Mouse (Mus musculus) hindlimb bud, embryonic 11.5 days (tissue): Measurements from ENCODE around the gene Olfr523.

Source experiments
- DNase-seq: peaks from one replicate; pipeline ENCODE4 v3.0.0-alpha.2; 2012; ENCODE audit warnings: low read depth, low spot score; ENCODE audit errors: extremely low spot score

The Olfr523 gene

DNA sequence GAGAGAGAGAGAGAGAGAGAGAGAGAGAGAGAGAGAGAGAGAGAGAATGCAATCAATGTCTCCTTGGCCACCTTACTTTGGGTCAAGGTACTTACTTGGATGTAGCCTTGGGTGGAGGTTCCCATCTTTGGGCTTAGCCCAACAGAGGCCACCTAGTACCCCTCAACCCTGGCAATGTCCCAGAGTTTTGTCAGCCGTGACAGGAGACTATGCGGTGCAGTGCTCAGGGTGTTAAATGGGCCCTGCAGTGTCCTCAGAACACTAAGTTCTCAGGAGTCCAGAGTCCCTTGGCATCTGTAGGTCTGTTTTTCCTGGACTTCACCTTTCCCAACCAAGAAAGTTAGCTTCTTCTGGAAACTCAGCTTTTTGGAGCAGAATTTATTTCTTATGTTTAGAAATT is 6.2 kb downstream of the Olfr523 start:
- no peak for DNase-seq

DNA sequence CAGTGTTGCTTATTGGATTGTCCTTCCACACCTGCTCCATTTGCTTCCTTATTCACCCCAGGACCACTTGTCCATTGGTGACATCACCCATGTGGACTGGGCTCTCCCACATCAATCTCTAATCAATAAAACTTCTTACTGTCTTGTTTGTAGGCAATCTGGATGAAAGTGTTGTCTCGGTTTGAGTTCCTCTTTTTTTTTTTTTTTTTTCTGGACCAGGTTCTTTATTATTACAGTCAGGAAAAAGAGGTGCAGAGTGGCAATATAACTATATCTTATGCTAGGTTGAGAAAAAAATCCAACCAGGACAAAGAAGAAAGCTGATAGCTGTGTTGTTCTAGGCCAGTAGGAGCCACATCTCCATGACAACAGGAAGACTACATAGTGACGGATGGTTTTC is 7.7 kb downstream of the Olfr523 start:
- no peak for DNase-seq

DNA sequence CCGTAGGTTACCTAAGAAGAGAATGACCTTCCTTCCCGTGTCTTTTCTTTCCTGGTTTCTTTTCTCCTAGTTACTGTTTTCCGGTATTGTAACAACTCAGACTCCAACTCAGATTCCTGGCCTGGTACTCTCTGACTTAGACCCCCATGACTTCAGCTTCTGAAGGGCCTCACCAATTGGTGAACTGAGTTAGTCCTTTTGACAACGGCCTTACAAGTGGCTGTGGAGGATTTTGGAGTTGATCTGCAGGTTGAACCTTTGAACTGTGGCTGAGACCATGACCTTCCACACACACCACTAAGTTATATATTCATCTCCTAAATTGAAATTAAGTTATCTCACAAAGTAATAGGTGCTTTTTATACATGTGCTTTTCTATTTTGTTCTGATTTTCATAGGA is 11.2 kb downstream of the Olfr523 start:
- no peak for DNase-seq

DNA sequence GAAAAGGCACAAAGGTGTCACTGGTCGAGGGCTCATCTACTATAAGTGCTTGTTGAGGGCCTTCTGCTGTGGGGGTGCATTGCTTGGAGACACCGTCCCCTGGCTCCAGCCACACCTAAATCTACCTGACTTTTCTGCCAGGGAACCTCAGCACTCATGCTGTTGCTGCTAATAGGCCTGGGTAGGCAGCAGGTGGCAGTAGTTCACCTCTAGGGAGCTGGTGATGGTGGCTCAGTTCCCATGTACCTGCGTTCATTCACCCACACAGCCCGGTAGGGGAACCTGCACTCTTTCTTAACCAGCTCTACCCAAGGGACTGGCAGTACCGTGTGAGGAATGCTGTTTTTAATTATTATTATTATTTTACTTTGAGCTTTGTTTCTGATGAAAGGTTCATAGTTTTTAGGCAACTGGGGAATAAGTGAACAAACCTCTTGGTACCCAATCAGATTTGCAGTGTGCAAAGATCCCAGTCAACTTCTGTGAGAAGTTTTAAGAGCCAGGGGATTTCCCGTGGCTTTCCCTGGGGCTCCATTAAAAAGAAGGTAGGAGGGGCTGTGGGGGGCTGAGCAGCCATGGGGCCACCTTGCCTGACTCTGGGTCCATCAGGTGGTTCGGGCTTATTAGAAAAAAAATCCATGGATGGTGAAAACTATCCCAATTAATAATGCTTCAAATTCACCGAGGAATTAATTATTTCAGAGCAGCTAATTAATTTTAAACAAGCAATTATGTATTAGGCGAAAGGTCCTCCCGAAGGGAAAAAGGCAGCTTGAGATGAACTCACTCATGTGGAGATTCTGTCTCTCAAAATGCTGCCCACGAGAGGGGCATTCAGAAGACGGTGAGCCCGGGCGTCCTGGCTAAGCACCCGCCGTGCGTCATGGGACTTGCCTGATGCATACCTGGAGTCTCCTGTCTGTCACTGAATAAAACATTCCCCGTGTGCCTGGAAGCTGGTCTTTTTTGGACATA is 13.9 kb downstream of the Olfr523 start:
- no peak for DNase-seq

DNA sequence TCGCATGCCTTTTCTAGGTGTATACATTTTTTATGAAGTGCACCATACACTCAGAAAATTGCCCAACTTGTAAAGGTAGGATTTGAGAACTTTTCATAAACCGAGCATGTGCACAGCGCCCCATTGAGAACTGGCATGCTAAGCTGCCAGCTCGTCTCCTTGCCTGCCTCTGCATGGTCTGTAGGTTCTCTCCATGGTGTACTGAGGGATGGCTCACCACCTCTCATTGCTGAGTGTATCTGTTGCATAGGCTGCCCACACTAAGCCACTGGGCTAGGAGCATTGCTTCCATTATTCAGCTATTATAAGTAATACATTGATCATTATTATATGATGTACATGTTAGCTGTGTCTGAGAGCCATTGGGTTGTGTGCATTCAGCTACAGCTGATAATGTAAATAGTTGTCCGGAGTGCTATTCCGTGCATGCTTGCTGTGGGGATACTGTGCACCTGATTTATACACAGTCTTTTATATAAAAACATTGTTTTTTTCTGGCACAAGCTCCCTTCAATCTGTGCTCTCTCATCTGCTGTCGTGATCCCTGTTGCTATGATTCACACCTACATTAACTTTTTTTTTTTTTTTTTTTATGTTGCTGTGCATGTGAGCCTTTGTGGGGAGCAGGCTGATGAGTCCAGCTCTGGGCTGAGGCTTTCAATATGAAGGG is 14.8 kb downstream of the Olfr523 start:
- no peak for DNase-seq

DNA sequence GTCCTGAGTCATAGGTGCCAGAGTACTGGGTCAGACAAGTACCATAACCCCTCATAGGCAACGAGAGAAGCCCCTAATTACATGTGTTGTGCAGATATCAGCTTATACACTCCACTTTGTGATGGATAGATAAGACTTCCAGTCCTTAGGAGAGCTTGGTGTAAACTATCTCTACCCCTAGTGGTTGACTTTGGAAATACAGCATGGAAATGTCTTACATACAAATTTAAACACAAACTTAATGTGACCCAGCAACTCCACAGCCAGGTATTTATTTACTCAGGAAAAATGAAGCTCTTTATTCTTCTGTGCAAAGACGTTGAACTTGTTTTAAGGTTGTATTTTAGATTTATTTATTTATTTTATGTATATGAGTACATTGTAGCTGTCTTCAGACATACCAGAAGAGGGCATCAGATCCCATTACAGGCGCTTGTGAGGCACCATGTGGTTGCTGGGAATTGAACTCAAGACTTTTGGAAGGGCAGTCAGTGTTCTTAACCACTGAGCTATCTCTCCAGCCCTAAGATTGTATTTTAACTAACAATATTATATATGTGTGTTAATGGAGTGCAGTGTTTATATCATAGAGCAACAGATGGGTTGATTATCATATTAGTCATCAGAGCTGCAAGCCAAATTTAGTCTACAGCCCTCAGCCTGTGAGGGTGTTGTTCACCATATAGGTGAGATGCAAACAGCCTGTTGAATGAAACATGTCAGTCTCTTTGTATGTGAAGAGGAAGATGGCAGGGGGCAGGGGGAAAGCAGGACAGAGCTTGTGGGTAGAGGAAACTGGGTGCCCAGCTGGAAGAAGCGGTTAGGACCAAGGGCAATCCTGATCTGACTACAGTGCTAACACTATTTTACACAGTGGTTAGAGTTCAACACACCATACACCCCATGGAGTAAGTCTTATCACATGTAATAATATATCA is 15.6 kb downstream of the Olfr523 start:
- peak; percentile 26 for DNase-seq

DNA sequence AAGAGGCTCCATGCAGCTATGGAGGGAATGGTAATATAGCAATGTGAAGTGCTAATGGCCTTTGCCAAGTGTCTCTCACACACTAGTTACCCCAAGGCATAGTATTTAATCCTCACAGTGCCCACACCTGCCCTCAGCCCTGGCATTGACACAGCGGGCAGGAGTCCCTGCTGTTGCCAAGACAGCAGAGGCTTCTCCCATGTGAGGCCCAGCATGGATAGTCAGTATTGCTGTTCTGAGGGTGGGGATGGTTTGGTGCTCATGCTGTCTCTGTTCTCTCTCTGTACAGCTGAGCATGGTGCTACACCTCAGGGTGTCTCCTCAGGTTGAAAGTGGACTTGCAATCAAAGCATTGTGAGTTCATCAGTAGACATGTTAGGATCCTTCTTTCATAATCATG is 17.4 kb downstream of the Olfr523 start:
- DNase-seq = no peak

DNA sequence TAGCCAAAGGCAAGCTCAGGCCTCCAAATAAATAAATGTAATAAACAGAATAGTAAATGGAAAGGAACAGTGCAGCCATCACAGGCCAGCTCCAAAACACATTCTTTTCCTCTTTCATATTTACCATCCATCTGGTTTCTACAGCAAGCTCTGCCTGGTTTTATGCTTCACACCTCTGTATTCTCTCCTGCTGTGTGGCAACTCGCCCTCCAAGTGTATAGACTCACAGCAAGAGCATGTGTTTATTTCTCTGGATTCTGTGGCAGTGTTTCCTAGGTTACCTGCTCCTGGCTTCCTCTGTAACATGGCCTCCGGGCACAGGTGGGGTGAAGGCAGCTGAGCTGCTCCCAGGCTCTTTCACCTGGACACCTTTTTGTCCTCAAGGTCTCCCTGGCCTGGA is 19.4 kb downstream of the Olfr523 start:
- DNase-seq = no peak

DNA sequence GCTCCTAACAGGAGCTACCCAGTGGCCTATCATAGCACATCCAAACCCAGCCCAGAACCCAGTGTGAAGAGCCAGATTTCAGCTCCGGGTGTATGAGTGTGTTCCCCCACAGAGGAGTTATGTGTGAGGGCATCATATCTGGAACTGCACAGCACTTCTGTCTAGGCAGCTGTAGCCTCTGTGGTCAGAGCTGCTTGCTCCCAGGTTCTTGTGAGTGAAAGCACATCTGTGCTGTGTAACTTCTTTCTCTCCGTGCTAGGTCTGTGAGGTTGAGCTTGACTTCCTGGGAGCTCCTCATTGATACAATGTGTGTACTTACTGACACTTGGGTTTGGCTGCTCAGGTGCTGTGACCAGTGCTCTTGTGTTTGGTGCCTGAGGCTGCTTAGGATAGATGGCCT is 19.8 kb downstream of the Olfr523 start:
- no peak for DNase-seq

DNA sequence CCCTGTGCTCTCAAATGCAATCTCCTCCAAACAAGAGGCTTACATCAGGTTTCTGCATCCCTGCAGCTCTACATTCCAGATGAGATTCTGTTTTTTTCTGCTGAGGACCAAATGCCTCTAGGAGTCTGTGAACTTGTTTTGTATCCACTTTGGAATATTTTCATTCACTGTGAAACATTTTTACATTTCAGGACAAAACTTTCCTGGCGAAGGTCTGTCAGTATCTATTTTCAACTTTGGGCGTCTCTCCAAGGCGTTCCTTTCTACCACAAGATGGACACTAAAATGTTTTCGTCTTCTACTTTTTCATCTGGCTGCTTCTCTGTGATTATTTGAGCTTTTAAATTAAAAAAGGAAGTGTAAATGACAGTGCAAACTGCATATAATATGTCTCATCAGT is 21.0 kb downstream of the Olfr523 start:
- DNase-seq = no peak

DNA sequence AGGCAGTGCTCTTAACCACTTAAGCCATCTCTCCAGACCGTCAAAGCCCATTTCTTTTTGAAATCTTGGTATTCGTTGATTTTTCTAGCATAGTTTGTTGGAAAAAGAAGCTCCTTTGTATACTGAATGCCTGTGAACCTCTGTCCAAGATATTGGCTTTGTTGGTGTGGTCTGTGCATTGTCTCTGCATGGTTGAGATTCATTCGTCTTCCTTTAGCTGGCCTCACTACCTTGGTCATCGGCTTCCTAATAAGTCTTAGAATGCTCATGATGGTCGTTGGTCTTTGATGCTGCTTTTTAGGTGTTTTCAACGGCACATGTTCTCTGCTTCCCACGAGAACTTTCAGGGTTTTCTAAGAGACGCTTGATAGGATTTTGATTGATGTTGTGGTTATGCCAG is 23.0 kb downstream of the Olfr523 start:
- no peak for DNase-seq

DNA sequence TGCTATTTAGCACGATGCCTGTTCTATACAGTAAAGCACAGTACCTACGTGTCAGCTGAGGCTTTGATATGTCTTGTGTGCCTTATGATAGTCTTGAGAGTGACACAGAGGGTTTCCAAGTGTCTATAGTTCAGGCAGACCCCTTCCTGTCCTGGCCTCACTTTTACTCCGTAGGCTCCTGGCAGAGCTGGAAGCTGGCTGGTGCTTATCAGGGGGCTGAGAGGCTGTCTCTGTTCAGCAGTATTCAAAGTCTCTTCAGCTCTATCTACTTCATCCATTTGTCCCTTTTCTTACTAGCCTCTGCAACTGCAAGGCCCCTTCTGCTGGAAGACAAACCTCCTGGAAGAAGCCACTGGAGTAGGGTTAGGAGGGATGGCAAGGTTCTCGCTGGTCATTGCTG is 28.1 kb downstream of the Olfr523 start:
- DNase-seq = no peak

DNA sequence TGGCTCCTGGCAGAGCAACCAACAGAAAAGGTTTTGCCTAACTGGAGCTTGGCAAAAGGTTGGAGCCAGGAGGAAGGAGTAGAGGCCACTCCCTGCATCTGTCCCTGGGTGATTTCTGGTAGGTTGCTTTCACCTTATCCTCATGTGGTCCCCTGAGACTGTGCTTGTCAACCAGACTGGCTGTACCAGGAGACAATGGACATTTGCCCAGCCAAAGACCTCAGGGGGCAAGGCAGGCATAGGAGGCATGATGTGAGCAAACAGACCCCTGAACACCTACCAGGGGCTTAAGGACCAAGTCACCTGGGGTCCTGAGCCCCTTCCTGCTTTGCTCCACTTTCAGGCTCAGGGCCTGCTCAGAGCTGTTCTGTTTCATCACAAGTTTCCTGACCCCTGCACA is 32.8 kb downstream of the Olfr523 start, which contains the start of gene Olfr524:
Gene Olfr524, minus strand, starts transcription at position 101 of the 400 bp plus-strand sequence.
- DNase-seq = no peak

DNA sequence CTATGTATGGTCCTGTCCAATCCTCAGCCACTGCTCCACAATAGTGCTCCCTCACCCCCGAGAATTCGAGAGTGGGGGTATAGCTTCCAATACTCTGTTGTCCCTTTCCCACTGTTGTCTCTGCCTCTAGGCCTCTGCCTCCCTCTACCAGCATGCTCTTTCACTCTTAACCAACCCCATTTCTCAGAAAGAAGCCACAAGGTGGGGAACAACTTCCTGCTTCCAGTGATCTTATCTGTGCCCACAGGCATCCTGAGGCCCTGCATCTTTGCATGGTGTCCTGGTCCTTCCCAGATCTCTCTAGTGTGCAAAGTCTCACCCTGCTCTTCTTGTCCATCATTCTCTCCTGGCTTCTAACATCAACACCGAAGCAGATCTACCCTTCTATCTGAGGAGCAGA is 33.9 kb downstream of the Olfr523 start:
- DNase-seq = no peak

DNA sequence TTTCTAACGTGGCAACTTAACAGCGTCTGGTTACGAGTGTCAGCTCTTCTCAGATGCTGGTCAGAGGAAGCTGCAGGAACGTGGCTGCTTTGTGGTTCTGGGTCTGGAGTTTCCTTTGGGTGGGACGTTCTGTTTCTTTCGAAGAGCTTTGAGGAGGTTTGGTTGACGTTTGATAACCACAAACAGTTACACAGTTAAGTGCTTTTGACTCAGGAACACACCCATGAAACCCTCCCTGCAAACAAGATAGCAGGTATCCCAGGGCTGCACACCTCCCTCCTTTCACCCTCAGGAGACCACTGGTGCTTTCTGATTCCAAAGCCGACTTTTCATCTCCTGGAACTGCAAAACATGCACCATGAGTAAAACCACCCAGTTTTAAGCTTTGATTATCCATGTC is 35.1 kb downstream of the Olfr523 start:
- DNase-seq = no peak

DNA sequence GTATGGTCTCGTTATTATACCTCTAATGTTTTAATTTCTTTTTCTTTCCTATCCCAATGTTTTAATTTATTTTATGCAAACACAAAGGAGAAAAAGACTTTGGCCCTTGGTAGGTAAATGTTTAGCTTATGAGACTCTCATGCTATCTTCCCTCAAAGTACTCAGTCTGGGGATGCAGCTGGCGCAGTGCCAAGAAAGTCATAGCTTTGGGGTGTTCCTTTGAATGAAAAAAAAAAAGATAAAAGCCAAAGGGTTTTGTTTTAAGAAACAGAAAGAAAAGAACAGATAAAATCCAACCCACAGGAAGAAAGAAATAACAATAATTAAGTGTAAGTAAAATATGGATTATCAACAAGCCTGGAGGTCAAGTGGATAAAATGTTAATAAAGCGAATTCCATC is 35.7 kb downstream of the Olfr523 start:
- no peak for DNase-seq

DNA sequence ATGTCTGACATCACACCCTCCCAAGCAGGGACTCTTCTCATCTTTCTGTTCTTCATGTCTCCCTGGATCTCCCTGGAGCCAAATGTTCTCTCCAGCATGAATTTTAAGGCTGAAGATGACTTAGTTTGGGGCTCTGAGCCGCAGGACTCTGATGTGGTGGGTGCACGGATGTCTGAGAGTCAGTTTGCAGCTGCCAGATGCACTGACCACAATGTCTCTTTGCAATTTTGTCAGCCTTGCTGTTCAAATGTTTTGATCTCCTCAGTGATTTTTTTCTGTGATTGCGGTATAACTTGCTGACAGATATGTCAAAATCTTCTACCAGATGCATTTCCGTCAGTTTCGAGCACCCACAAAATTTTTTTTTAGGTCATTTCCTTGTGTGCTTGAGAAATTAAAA is 40.8 kb downstream of the Olfr523 start:
- DNase-seq = no peak

DNA sequence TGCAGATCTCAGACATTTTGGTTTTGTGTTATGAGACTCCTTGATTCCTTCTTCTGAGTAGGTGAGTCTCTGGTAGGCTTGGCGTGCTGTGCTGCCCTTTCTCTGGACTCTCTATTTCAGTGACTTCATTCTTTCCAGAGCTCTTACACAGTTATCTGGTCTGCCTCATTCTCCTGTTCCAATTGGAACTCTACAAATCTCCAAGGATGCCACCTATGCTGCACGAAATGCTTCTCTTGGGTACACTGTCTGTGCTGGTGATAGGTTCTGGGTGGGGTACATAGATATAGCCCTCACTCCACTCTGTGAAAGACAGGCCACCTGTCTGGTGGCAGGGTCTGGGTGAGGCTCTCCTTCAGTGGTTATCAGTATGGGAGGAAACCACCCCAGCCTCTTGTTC is 45.0 kb downstream of the Olfr523 start, which contains the start of gene Cd163l1:
Gene Cd163l1, plus strand, starts transcription at position 301 of the 400 bp plus-strand sequence.
- no peak for DNase-seq

DNA sequence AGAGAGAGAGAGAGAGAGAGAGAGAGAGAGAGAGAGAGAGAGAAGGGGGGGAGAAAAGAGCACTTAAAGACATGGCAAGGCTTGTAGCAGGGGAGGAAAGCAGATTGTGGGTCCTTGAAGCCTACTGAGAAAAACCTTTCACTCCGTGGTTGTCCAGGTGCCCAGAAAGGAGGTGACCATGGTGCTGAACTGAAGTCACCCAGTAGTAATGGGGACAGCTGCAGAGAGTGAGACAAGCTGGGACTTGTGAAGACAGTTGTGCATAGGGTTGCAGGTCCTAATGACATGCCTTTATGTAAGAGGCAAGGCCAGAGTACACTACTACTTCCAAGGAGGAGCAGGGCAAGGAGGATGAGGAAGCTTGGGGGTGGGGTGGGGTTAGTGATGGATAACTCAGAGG is 46.3 kb downstream of the Olfr523 start:
- DNase-seq = no peak

DNA sequence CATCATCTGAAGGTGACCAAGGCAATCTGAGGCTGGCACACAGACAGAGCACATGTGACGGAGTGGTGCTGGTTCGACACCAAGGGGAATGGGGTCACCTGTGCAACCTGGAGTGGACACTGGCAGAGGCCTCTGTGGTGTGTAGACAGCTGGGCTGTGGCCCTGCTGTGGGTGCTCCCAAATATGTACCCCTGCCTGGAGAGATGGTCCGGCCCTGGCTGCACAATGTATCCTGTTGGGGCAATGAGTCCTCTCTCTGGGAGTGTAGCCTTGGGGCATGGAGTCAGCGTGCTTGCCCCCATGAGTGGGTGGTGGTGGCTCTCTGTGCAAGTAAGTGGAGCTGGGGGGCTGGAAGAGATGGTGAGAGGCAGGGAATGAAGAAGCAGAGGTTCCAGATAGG is 47.4 kb downstream of the Olfr523 start:
- no peak for DNase-seq

DNA sequence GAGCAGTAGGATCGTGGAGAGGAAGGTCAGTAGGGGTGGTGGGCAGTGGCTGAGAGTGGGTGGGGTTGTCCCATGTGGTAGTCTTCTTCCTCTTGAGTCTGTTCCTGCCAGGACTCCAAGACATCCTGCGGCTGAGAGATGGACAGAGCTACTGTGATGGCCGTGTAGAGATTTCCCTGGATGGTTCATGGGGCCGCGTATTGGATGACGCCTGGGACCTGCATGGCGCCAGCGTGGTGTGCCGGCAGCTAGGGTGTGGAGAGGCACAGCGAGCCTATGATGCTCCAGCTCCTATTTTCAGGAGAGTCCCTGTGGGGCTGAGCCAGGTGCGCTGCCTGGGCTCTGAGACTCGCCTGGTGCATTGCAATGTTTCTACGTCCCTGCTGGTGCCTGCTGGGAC is 51.2 kb downstream of the Olfr523 start:
- no peak for DNase-seq
